Mouse (Mus musculus): ENCODE results near the gene Aar2. TPM values are rescaled to one million over a fixed set of nuclear protein-coding genes. Genes with fewer than 3 reads are reported as not detected.

Aar2 gene
- total RNA-seq, 1 experiment: 23.0 TPM

- Histone ChIP-seq H3K9ac (ENCODE audit: insufficient read depth, low read depth, low read length, poor library complexity, severe bottlenecking) (no peak overlapping the region), H3K36me3 (ENCODE audit: control insufficient read depth, insufficient read depth, low read length, poor library complexity, severe bottlenecking) (peaks cover 5% of the 10 kb centered on the region; the same call in 1 of the 2 replicates), H3K4me1 (ENCODE audit: control insufficient read depth in 2 of 2, insufficient read depth in 2 of 2, low read length in 2 of 2, poor library complexity in 1 of 2) (peaks cover 0 to 7% of the 10 kb centered on the region in 2 experiments; a peak in 1 of 4 replicates), H3K4me3 (ENCODE audit: insufficient read depth in 1 of 2, low read depth in 1 of 2, low read length in 2 of 2, poor library complexity in 1 of 2, severe bottlenecking in 1 of 2) (no peak overlapping the region), H3K27ac (ENCODE audit: insufficient read depth, low read depth, low read length, poor library complexity, severe bottlenecking) (no peak overlapping the region), H3K9me3 (ENCODE audit: control insufficient read depth, insufficient read depth, low read depth, low read length) (no peaks in the 10 kb centered on the region)
- TF ChIP-seq ZNF384 (IDR thresholded peaks at IDR 0.05; ENCODE audit: low read depth, low read length) (peak; percentile 99), HCFC1 (IDR thresholded peaks at IDR 0.05; ENCODE audit: borderline replicate concordance, insufficient read depth, low read length) (no peak), CHD2 (IDR thresholded peaks at IDR 0.05; ENCODE audit: low read depth, low read length) (no peak), ZC3H11A (IDR thresholded peaks at IDR 0.05; ENCODE audit: borderline replicate concordance, low read depth, low read length) (peak; percentile 59), MAFK (IDR thresholded peaks at IDR 0.05; ENCODE audit: insufficient read depth, low read depth, low read length) (no peak)
- DNase-seq (ENCODE audit: low read depth, low spot score): no peak
- in situ Hi-C loops (cut with MboI; ENCODE audit: low sequenced_read_pairs in 2 of 2, unreplicated experiment in 2 of 2): loop anchor here (10.0 to 25.0 kb wide), 2 partner anchors 175 to 183 kb away; no protein-coding TSS in a partner anchor
Observed at GRCm38 (mm10) chr2:156529726-156530125, 17.7 kb upstream of the Aar2 start.

GRCm38 (mm10) chr2:156533160-156533559 lies 14.2 kb upstream of the Aar2 start:
- Histone ChIP-seq H3K27ac (ENCODE audit: insufficient read depth, low read depth, low read length, poor library complexity, severe bottlenecking) (no peak overlapping the region), H3K36me3 (ENCODE audit: control insufficient read depth, insufficient read depth, low read length, poor library complexity, severe bottlenecking) (peaks cover 3% of the 10 kb centered on the region; the same call in 1 of the 2 replicates), H3K9ac (ENCODE audit: insufficient read depth, low read depth, low read length, poor library complexity, severe bottlenecking) (no peak overlapping the region), H3K9me3 (ENCODE audit: control insufficient read depth, insufficient read depth, low read depth, low read length) (no peaks in the 10 kb centered on the region), H3K4me3 (ENCODE audit: insufficient read depth in 1 of 2, low read depth in 1 of 2, low read length in 2 of 2, poor library complexity in 1 of 2, severe bottlenecking in 1 of 2) (no peak overlapping the region), H3K4me1 (ENCODE audit: control insufficient read depth in 2 of 2, insufficient read depth in 2 of 2, low read length in 2 of 2, poor library complexity in 1 of 2) (peaks cover 0 to 5% of the 10 kb centered on the region in 2 experiments; a peak in 1 of 4 replicates)
- no peak for TF ChIP-seq MAFK (IDR thresholded peaks at IDR 0.05; ENCODE audit: insufficient read depth, low read depth, low read length)
- TF ChIP-seq ZNF384 (IDR thresholded peaks at IDR 0.05; ENCODE audit: low read depth, low read length): no peak
- in situ Hi-C loops (cut with MboI; ENCODE audit: low sequenced_read_pairs in 2 of 2, unreplicated experiment in 2 of 2): loop anchor here (10.0 to 25.0 kb wide), 2 partner anchors 172 to 179 kb away; no protein-coding TSS in a partner anchor
- DNase-seq (ENCODE audit: low read depth, low spot score): peak; percentile 22

GRCm38 (mm10) chr2:156538817-156539555 lies 8.4 kb upstream of the Aar2 start:
- no peak for DNase-seq (ENCODE audit: low read depth, low spot score)
- no peak overlapping the region for H3K27ac ChIP-seq (ENCODE audit: insufficient read depth, low read depth, low read length, poor library complexity, severe bottlenecking)
- no peak overlapping the region for H3K9ac ChIP-seq (ENCODE audit: insufficient read depth, low read depth, low read length, poor library complexity, severe bottlenecking)
- H3K9me3 ChIP-seq (ENCODE audit: control insufficient read depth, insufficient read depth, low read depth, low read length): no peaks in the 10 kb centered on the region
- no peak overlapping the region for H3K4me3 ChIP-seq (ENCODE audit: insufficient read depth in 1 of 2, low read depth in 1 of 2, low read length in 2 of 2, poor library complexity in 1 of 2, severe bottlenecking in 1 of 2)
- H3K4me1 ChIP-seq (ENCODE audit: control insufficient read depth in 2 of 2, insufficient read depth in 2 of 2, low read length in 2 of 2, poor library complexity in 1 of 2): peaks cover 0 to 9% of the 10 kb centered on the region in 2 experiments; a peak in 1 of 4 replicates
- in situ Hi-C loops (cut with MboI; ENCODE audit: low sequenced_read_pairs in 2 of 2, unreplicated experiment in 2 of 2): loop anchor here (10.0 to 25.0 kb wide), 2 partner anchors 166 to 173 kb away; no protein-coding TSS in a partner anchor
- no peak for TF ChIP-seq HCFC1 (IDR thresholded peaks at IDR 0.05; ENCODE audit: borderline replicate concordance, insufficient read depth, low read length)
- no peak for TF ChIP-seq ZNF384 (IDR thresholded peaks at IDR 0.05; ENCODE audit: low read depth, low read length)
- no peak for TF ChIP-seq MAFK (IDR thresholded peaks at IDR 0.05; ENCODE audit: insufficient read depth, low read depth, low read length)
- TF ChIP-seq ZC3H11A (IDR thresholded peaks at IDR 0.05; ENCODE audit: borderline replicate concordance, low read depth, low read length): no peak
- no peak for TF ChIP-seq CHD2 (IDR thresholded peaks at IDR 0.05; ENCODE audit: low read depth, low read length)
- H3K36me3 ChIP-seq (ENCODE audit: control insufficient read depth, insufficient read depth, low read length, poor library complexity, severe bottlenecking): peaks cover under 1% of the 10 kb centered on the region; the same call in 1 of the 2 replicates

GRCm38 (mm10) chr2:156540991-156541390 lies 6.4 kb upstream of the Aar2 start:
- H3K4me3 ChIP-seq (ENCODE audit: insufficient read depth in 1 of 2, low read depth in 1 of 2, low read length in 2 of 2, poor library complexity in 1 of 2, severe bottlenecking in 1 of 2): no peak overlapping the region
- in situ Hi-C loops (cut with MboI; ENCODE audit: low sequenced_read_pairs in 2 of 2, unreplicated experiment in 2 of 2): loop anchor here in 1 of 2 experiments (25.0 kb wide), 1 partner anchor 171 kb away; no protein-coding TSS in a partner anchor
- H3K9me3 ChIP-seq (ENCODE audit: control insufficient read depth, insufficient read depth, low read depth, low read length): no peaks in the 10 kb centered on the region
- no peak for DNase-seq (ENCODE audit: low read depth, low spot score)
- TF ChIP-seq ZC3H11A (IDR thresholded peaks at IDR 0.05; ENCODE audit: borderline replicate concordance, low read depth, low read length) (no peak), CHD2 (IDR thresholded peaks at IDR 0.05; ENCODE audit: low read depth, low read length) (no peak), ZNF384 (IDR thresholded peaks at IDR 0.05; ENCODE audit: low read depth, low read length) (no peak), MAFK (IDR thresholded peaks at IDR 0.05; ENCODE audit: insufficient read depth, low read depth, low read length) (no peak), HCFC1 (IDR thresholded peaks at IDR 0.05; ENCODE audit: borderline replicate concordance, insufficient read depth, low read length) (no peak)
- peaks cover 0 to 9% of the 10 kb centered on the region in 2 experiments; a peak in 1 of 4 replicates for H3K4me1 ChIP-seq (ENCODE audit: control insufficient read depth in 2 of 2, insufficient read depth in 2 of 2, low read length in 2 of 2, poor library complexity in 1 of 2)
- H3K27ac ChIP-seq (ENCODE audit: insufficient read depth, low read depth, low read length, poor library complexity, severe bottlenecking): no peak overlapping the region
- no peaks in the 10 kb centered on the region for H3K36me3 ChIP-seq (ENCODE audit: control insufficient read depth, insufficient read depth, low read length, poor library complexity, severe bottlenecking)
- 0 out of 2 replicates have a peak overlapping the region, but pooled peaks have one; percentile 18 for H3K9ac ChIP-seq (ENCODE audit: insufficient read depth, low read depth, low read length, poor library complexity, severe bottlenecking)
